Mouse (Mus musculus) MEL (cell line): Measurements from ENCODE around the gene Slc15a5. TPM values are rescaled to one million over a fixed set of nuclear protein-coding genes. Genes with fewer than 3 reads are reported as not detected.

Source experiments
- DNase-seq: peaks from one replicate; pipeline ENCODE4 v3.0.0; 2011; ENCODE audit warnings: low read depth, low spot score
- H3K27ac ChIP-seq: 2 replicates; pipeline ENCODE4 v1.5.1; 2012; ENCODE audit warnings: low read depth, mild to moderate bottlenecking, control low read depth, low read length, moderate library complexity; ENCODE audit not compliant: control insufficient read depth
- H3K27me3 ChIP-seq, 2 experiments: fragments of 150-350 bp in 1 of 2; sonication (generic) in 1 of 2; 2 replicates each; pipeline ENCODE4 v1.6.1; 2012; ENCODE audit warnings: low read length in 2 of 2, mild to moderate bottlenecking in 2 of 2, improper control_type of control experiment in 1 of 2, moderate library complexity in 1 of 2; ENCODE audit not compliant: insufficient read depth in 2 of 2, control insufficient read depth in 1 of 2
- H3K36me3 ChIP-seq, 2 experiments: 2 replicates each; pipeline ENCODE4 v1.6.1; 2012 to 2014; ENCODE audit warnings: low read length in 2 of 2, improper control_type of control experiment in 1 of 2, inconsistent platforms in 1 of 2, mild to moderate bottlenecking in 1 of 2; ENCODE audit not compliant: insufficient read depth in 2 of 2, control insufficient read depth in 1 of 2
- H3K4me1 ChIP-seq, 2 experiments: fragments of 150-350 bp in 1 of 2; sonication (generic) in 1 of 2; 2 replicates each; pipeline ENCODE4 v1.6.1; 2012; ENCODE audit warnings: low read length in 2 of 2, improper control_type of control experiment in 1 of 2, mild to moderate bottlenecking in 1 of 2; ENCODE audit not compliant: insufficient read depth in 2 of 2, control insufficient read depth in 1 of 2
- H3K4me3 ChIP-seq, 2 experiments: fragments of 150-350 bp in 1 of 2; sonication (generic) in 1 of 2; 2 replicates each; pipeline ENCODE4 v1.5.1; 2012; ENCODE audit warnings: low read depth in 2 of 2, low read length in 2 of 2, mild to moderate bottlenecking in 2 of 2, moderate library complexity in 2 of 2, control low read depth in 1 of 2, improper control_type of control experiment in 1 of 2; ENCODE audit not compliant: control insufficient read depth in 1 of 2, insufficient read depth in 1 of 2
- H3K79me2 ChIP-seq: 2 replicates; pipeline ENCODE4 v1.6.1; 2012; ENCODE audit warnings: mild to moderate bottlenecking, low read length, moderate library complexity; ENCODE audit not compliant: control insufficient read depth, poor library complexity, insufficient read depth
- H3K9ac ChIP-seq: 2 replicates; pipeline ENCODE4 v1.6.1; 2012; ENCODE audit warnings: low read depth, mild to moderate bottlenecking, control low read depth, low read length, moderate library complexity; ENCODE audit not compliant: control insufficient read depth, poor library complexity, severe bottlenecking
- H3K9me3 ChIP-seq: fragments of 150-350 bp; sonication (generic); replicated peaks from 2 replicates; pipeline ENCODE4 v1.6.1; 2012; ENCODE audit warnings: mild to moderate bottlenecking, low read length, improper control_type of control experiment, moderate library complexity; ENCODE audit not compliant: insufficient read depth
- CHD1 ChIP-seq: IDR thresholded peaks from 2 replicates; pipeline ENCODE4 v1.6.1; 2012; ENCODE audit warnings: low read depth, mild to moderate bottlenecking, inconsistent platforms, low read length, improper control_type of control experiment
- CTCF ChIP-seq, 3 experiments: IDR thresholded peaks in 2 of 3; conservative IDR thresholded peaks in 1 of 3; 2 replicates each; pipeline ENCODE4 v1.5.1; 2011 to 2012; ENCODE audit warnings: low read length in 3 of 3, low read depth in 2 of 3, mild to moderate bottlenecking in 2 of 3, improper control_type of control experiment in 1 of 3, inconsistent platforms in 1 of 3, mixed read lengths in 1 of 3, moderate library complexity in 1 of 3; ENCODE audit not compliant: control insufficient read depth in 1 of 3, insufficient read depth in 1 of 3, poor library complexity in 1 of 3, severe bottlenecking in 1 of 3
- ETS1 ChIP-seq: IDR thresholded peaks from 2 replicates; pipeline ENCODE4 v1.6.1; 2012; ENCODE audit warnings: low read depth, mild to moderate bottlenecking, inconsistent platforms, low read length, improper control_type of control experiment, moderate library complexity
- GABPA ChIP-seq: IDR thresholded peaks from 2 replicates; pipeline ENCODE4 v1.6.1; 2012; ENCODE audit warnings: low read depth, mild to moderate bottlenecking, inconsistent platforms, low read length, improper control_type of control experiment, moderate library complexity
- MAX ChIP-seq: IDR thresholded peaks from 2 replicates; pipeline ENCODE4 v1.6.1; 2011; ENCODE audit warnings: low read length, improper control_type of control experiment
- NELFE ChIP-seq: IDR thresholded peaks from 2 replicates; pipeline ENCODE4 v1.6.1; 2011; ENCODE audit warnings: low read depth, low read length, improper control_type of control experiment
- POLR2A ChIP-seq, 2 experiments: IDR thresholded peaks; 2 replicates each; pipeline ENCODE4 v1.6.1; 2011 to 2012; ENCODE audit warnings: low read length in 2 of 2, mild to moderate bottlenecking in 2 of 2, control low read depth in 1 of 2, improper control_type of control experiment in 1 of 2, low read depth in 1 of 2, moderate library complexity in 1 of 2; ENCODE audit not compliant: control insufficient read depth in 1 of 2, insufficient read depth in 1 of 2, poor library complexity in 1 of 2
- TCF12 ChIP-seq: IDR thresholded peaks from 2 replicates; pipeline ENCODE4 v1.6.1; 2014; ENCODE audit warnings: low read depth, mild to moderate bottlenecking, inconsistent platforms, low read length, improper control_type of control experiment, moderate library complexity
- USF2 ChIP-seq, 2 experiments: IDR thresholded peaks; 2 replicates each; pipeline ENCODE4 v1.6.1; 2011 to 2012; ENCODE audit warnings: improper control_type of control experiment in 2 of 2, low read length in 2 of 2, borderline replicate concordance in 1 of 2, inconsistent platforms in 1 of 2, low read depth in 1 of 2, mild to moderate bottlenecking in 1 of 2; ENCODE audit not compliant: insufficient read depth in 1 of 2
- ZMIZ1 ChIP-seq: IDR thresholded peaks from 2 replicates; pipeline ENCODE4 v1.6.1; 2012; ENCODE audit warnings: low read depth, mild to moderate bottlenecking, inconsistent platforms, low read length, improper control_type of control experiment, moderate library complexity
- ZNF384 ChIP-seq: IDR thresholded peaks from 2 replicates; pipeline ENCODE4 v1.6.1; 2012; ENCODE audit warnings: low read depth, mild to moderate bottlenecking, inconsistent platforms, low read length, improper control_type of control experiment
- polyA plus RNA-seq, 2 experiments: library from polyadenylated mRNA; stranded (reverse) in 1 of 2; unstranded in 1 of 2; fragments of >175 nt in 1 of 2; fragments of >200 nt in 1 of 2; gene quantifications; 2 replicates each; pipeline versions ENCODE4 v1.2.1 to v1.2.4; 2012; ENCODE audit warnings: low replicate concordance in 2 of 2, low read depth in 1 of 2; ENCODE audit not compliant: insufficient read length in 2 of 2, insufficient read depth in 1 of 2, missing spikeins in 1 of 2
- total RNA-seq: library from RNA; depleted of rRNA; stranded (reverse); fragments of 300-350 nt; gene quantifications from 2 replicates; pipeline ENCODE4 v1.2.3, GENCODE M21; 2012

The Slc15a5 gene
- total and polyA plus RNA-seq, 3 experiments, result not detected

- H3K36me3 ChIP-seq, result no peaks in the 10 kb centered on the region
- no peak overlapping the region for H3K27ac ChIP-seq
- H3K79me2 ChIP-seq, result no peaks in the 10 kb centered on the region
- TF ChIP-seq ZNF384 (no peak), GABPA (no peak)
- no peaks in the 10 kb centered on the region for H3K4me1 ChIP-seq
- H3K27me3 ChIP-seq, result no peaks in the 10 kb centered on the region
- no peak overlapping the region for H3K4me3 ChIP-seq
- H3K9ac ChIP-seq, result no peak overlapping the region
- H3K9me3 ChIP-seq, result no peaks in the 10 kb centered on the region
- no peak for DNase-seq
Measured at GRCm38 (mm10) chr6:138069921-138070320, 9.8 kb downstream of the Slc15a5 start.

GRCm38 (mm10) chr6:138055572-138055971 lies 24.1 kb downstream of the Slc15a5 start:
- Histone ChIP-seq H3K27me3 (no peaks in the 10 kb centered on the region), H3K9ac (no peak overlapping the region), H3K9me3 (no peaks in the 10 kb centered on the region), H3K79me2 (no peaks in the 10 kb centered on the region), H3K4me1 (no peaks in the 10 kb centered on the region), H3K36me3 (no peaks in the 10 kb centered on the region), H3K27ac (no peak overlapping the region), H3K4me3 (no peak overlapping the region)
- DNase-seq, result no peak
- no peak for TF ChIP-seq NELFE
- TF ChIP-seq POLR2A (IDR thresholded peaks at IDR 0.05; ENCODE audit: control insufficient read depth in 1 of 2, insufficient read depth in 1 of 2, low read depth in 1 of 2, low read length in 2 of 2, poor library complexity in 1 of 2), result no peak
- no peak for TF ChIP-seq TCF12
- no peak for TF ChIP-seq ZMIZ1
- no peak for TF ChIP-seq CHD1
- no peak for TF ChIP-seq USF2 (IDR thresholded peaks at IDR 0.05; ENCODE audit: borderline replicate concordance in 1 of 2, insufficient read depth in 1 of 2, low read depth in 1 of 2, low read length in 2 of 2)

GRCm38 (mm10) chr6:138054956-138055355 lies 24.8 kb downstream of the Slc15a5 start:
- DNase-seq, result no peak
- Histone ChIP-seq H3K4me1 (no peaks in the 10 kb centered on the region), H3K27me3 (no peaks in the 10 kb centered on the region), H3K79me2 (no peaks in the 10 kb centered on the region), H3K27ac (no peak overlapping the region), H3K9ac (no peak overlapping the region), H3K36me3 (no peaks in the 10 kb centered on the region), H3K9me3 (no peaks in the 10 kb centered on the region), H3K4me3 (no peak overlapping the region)
- no peak for TF ChIP-seq ETS1

GRCm38 (mm10) chr6:138054166-138054565 lies 25.6 kb downstream of the Slc15a5 start:
- peak; percentile 16 for DNase-seq

More at GRCm38 (mm10) chr6:138054166-138054565, 25.6 kb downstream of the Slc15a5 start:
- H3K79me2 ChIP-seq, result no peaks in the 10 kb centered on the region
- no peaks in the 10 kb centered on the region for H3K27me3 ChIP-seq
- H3K9me3 ChIP-seq, result no peaks in the 10 kb centered on the region
- peak in 2 of 3 experiments; percentile 22 to 39; a peak in 3 of 6 replicates for TF ChIP-seq CTCF (IDR thresholded peaks at IDR 0.05 in 2 of 3, conservative IDR thresholded peaks at IDR 0.05 in 1 of 3; ENCODE audit: control insufficient read depth in 1 of 3, insufficient read depth in 1 of 3, low read depth in 2 of 3, low read length in 3 of 3, poor library complexity in 1 of 3, severe bottlenecking in 1 of 3)
- no peak for TF ChIP-seq MAX
- H3K9ac ChIP-seq, result no peak overlapping the region
- H3K27ac ChIP-seq, result no peak overlapping the region
- no peaks in the 10 kb centered on the region for H3K36me3 ChIP-seq
- H3K4me1 ChIP-seq, result no peaks in the 10 kb centered on the region
- no peak overlapping the region for H3K4me3 ChIP-seq
